Mouse (Mus musculus) lung, adult 18-20 months (tissue): ENCODE measurements at regions not wholly inside any gene's neighbourhood (a gene's known extent, or its start where the extent isn't known, plus 50 kb on each side); places are given as distances from the start of the nearest gene placed in this dataset.
"Not testable (repeated sequence)": the region's sequence is repeated elsewhere in the genome, so short reads cannot be mapped to it uniquely, and the experiment has no call there.

ENCODE experiments used
- DNase-seq, 2 experiments: peaks; one replicate each; pipeline ENCODE4 v3.0.0; 2022; ENCODE audit warnings: mixed read lengths in 2 of 2

- not testable (repeated sequence) for DNase-seq
Observed at GRCm38 (mm10) chr6:48172769-48173168, 86.4 kb upstream of the Zfp746 start.

GRCm38 (mm10) chr6:48136851-48137250 lies 50.5 kb upstream of the Zfp746 start:
- DNase-seq, result no peak
